Mouse (Mus musculus): ENCODE results near the gene Mok. TPM values are rescaled to one million over a fixed set of nuclear protein-coding genes. Genes with fewer than 3 reads are reported as not detected.
"Not testable (repeated sequence)": the region's sequence is repeated elsewhere in the genome, so short reads cannot be mapped to it uniquely, and the experiment has no call there.

Gene Mok
- polyA plus RNA-seq, 1 experiment from 2014 or later, result 4.8 TPM

DNA sequence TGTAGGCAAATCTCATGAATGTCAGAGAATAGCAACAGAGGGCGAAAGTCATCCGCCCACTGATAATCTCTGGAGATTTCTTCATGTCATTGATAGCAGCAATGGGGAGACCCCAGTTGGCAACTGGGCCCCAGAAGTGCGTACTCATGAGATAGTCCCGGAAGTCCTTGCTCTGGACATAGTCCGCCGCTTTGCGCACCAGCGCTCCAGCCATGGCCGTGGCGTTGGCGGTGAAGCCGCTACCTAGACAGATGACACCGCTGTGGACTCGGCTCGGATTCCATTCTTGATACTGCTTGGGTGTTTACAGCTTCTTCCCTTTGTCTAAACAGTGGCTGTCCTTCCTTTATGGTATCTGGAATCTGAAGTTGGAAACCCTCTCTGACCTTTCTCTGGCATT, 17.9 kb upstream of the Mok start:
- H3K79me2 ChIP-seq (ENCODE audit: inconsistent target), result peaks cover 54% of the 10 kb centered on the region; the same call in 1 of the 2 replicates
- 96% methylated on average over 12 of the region's 15 CpGs for WGBS (ENCODE audit: missing documents)
- H3K4me3 ChIP-seq (ENCODE audit: inconsistent target); H3K27ac ChIP-seq: not testable (repeated sequence)
- H3K36me3 ChIP-seq (ENCODE audit: inconsistent target), result peaks cover 36% of the 10 kb centered on the region

DNA sequence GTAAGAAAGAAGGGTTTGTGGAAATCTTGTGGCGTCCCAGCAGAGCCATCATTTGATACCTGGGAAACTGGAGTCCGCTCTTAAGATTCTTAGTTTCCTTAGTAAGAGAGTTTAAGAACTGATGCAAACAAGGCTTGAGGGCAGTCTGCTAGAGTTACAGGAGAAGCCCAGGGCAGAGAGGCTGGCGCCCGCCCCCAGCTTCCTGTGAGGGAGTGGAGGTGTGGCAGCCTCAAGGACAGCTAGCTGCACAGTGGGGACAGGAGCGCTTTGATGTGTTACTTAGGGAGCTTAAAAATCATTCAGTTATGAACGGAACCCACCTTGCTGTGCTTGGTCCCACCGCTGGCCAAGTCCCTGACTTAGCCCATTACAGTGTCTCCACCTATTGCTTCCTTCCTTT, 16.5 kb upstream of the Mok start:
- H3K27ac ChIP-seq, result no peak overlapping the region
- H3K36me3 ChIP-seq (ENCODE audit: inconsistent target), result peaks cover 29% of the 10 kb centered on the region
- H3K4me3 ChIP-seq (ENCODE audit: inconsistent target), result no peak overlapping the region
- peaks cover 68% of the 10 kb centered on the region; the same call in 1 of the 2 replicates for H3K79me2 ChIP-seq (ENCODE audit: inconsistent target)
- 47% methylated on average over 7 of the region's 7 CpGs for WGBS (ENCODE audit: missing documents)

DNA sequence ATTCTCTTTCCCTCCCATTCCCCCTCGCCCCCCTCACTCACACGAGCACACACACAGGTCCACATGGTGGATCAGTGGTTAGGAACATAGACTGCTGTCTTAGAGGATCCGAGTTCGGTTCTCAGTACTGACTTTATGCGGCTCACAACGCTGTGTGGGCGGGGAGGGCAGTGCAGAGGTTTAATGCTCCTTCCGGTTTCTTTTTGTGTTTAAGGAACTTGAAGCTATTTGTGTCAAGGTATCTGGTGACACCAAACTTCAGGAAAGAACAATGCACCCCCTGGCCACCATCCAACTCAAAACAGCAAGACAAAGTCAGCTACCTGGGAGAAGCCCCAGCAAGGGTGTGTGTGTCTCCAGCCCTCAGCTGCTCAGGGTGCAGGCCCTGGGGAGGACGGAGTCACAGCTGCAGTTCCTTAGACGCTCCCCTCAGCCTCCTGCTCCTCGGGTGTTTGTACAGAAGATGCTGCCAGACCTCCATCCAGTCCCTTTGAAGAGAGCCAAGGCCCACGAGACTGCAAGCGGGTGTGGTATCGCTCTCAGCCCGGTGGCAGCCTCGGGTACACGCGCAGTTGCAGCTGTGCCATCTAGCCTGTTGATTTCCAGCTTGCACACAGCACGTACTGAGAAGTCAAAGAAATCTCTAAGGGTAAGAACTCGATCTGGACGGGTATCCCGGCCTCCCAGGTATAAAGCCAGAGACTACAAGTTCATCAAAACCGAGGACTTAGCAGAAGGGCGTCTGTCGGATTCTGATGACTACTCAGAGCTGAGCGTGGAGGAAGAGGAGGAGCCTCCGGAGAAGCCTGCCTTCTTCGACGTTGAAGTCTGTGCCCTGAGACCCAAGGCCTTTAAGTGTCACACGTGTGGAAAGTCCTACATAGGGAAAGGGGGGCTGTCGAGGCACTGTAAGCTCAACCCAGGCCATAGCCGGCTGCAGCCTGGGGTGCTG, 14.3 kb upstream of the Mok start:
- H3K4me3 ChIP-seq (ENCODE audit: inconsistent target), result no peak overlapping the region
- H3K79me2 ChIP-seq (ENCODE audit: inconsistent target), result peaks cover 67% of the 10 kb centered on the region; the same call in 1 of the 2 replicates
- H3K36me3 ChIP-seq (ENCODE audit: inconsistent target), result 0 out of 2 replicates have a peak, but pooled peaks cover 11% of the 10 kb centered on the region
- H3K27ac ChIP-seq, result peak overlapping the region; percentile 38
- WGBS (ENCODE audit: missing documents), result 66% methylated on average over 31 of the region's 32 CpGs

DNA sequence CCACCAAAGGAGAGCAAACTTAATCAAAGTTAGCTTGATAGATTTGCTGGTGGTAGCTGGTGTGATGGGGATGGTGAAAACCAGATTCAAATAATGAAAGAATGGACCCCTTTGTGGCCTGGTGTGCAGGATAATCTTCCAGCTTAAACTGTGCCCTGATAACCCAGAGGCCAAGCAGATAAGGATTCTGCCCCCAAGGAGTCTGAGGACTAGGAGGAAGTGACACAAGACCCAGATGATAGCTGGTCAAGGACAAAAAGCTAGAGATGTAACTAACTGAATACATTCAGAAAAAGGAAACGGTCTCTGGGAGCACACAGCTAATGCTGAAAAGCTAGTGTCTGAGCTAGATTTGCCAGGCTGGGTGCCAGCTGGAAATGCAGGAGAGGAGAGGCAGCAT, 11.2 kb upstream of the Mok start:
- Histone ChIP-seq H3K27ac (peak overlapping the region; percentile 60), H3K36me3 (ENCODE audit: inconsistent target) (no peaks in the 10 kb centered on the region), H3K4me3 (ENCODE audit: inconsistent target) (no peak overlapping the region; the same call in 1 of the 2 replicates), H3K79me2 (ENCODE audit: inconsistent target) (peaks cover 48% of the 10 kb centered on the region; the same call in 1 of the 2 replicates)
- 19% methylated on average over 1 of the region's 1 CpGs for WGBS (ENCODE audit: missing documents)

DNA sequence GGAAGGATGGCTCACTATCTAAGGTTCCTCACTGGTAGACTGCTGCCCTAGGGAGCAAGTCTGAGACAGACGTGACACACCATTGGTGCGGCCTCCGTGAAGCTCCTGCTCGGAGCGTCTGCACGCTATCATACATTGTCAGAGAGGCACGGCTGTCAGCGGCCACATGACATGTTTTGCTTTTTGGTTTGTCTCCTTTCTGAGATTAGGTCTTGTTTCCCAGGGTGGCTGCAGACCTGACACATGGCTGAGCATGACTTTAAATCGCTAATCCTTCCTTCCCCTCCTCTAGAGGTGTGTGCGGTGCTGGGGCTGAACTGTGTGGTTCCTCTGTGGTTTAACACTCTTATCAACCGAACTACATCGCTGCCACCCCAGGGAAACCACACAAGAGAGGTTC, 10.7 kb upstream of the Mok start:
- WGBS (ENCODE audit: missing documents), result 5% methylated on average over 12 of the region's 12 CpGs
- H3K36me3 ChIP-seq (ENCODE audit: inconsistent target), result no peaks in the 10 kb centered on the region
- H3K27ac ChIP-seq, result peak overlapping the region; percentile 60
- peaks cover 43% of the 10 kb centered on the region; the same call in 1 of the 2 replicates for H3K79me2 ChIP-seq (ENCODE audit: inconsistent target)
- H3K4me3 ChIP-seq (ENCODE audit: inconsistent target), result peak overlapping the region; percentile 59

DNA sequence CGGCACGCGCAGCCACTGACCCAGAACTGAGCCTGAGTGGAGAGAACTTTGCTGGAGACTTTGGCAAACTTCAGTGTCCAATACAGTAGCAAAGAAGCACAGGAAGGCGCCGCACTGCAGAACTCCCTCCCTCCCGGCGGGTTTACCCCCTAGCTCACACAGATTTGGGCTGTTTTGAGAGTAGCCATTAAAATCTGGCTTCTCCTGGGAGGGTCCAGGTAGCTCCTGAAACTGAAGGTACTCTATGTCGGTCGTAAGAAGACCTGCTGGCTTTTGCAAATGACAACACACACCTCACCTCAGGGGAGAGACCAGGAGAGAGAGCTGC, 10.2 kb upstream of the Mok start:
- no peaks in the 10 kb centered on the region for H3K36me3 ChIP-seq (ENCODE audit: inconsistent target)
- peaks cover 38% of the 10 kb centered on the region; the same call in 1 of the 2 replicates for H3K79me2 ChIP-seq (ENCODE audit: inconsistent target)
- H3K4me3 ChIP-seq (ENCODE audit: inconsistent target), result peak overlapping the region; percentile 59
- H3K27ac ChIP-seq, result peak overlapping the region; percentile 60
- WGBS (ENCODE audit: missing documents), result 10% methylated on average over 9 of the region's 9 CpGs

DNA sequence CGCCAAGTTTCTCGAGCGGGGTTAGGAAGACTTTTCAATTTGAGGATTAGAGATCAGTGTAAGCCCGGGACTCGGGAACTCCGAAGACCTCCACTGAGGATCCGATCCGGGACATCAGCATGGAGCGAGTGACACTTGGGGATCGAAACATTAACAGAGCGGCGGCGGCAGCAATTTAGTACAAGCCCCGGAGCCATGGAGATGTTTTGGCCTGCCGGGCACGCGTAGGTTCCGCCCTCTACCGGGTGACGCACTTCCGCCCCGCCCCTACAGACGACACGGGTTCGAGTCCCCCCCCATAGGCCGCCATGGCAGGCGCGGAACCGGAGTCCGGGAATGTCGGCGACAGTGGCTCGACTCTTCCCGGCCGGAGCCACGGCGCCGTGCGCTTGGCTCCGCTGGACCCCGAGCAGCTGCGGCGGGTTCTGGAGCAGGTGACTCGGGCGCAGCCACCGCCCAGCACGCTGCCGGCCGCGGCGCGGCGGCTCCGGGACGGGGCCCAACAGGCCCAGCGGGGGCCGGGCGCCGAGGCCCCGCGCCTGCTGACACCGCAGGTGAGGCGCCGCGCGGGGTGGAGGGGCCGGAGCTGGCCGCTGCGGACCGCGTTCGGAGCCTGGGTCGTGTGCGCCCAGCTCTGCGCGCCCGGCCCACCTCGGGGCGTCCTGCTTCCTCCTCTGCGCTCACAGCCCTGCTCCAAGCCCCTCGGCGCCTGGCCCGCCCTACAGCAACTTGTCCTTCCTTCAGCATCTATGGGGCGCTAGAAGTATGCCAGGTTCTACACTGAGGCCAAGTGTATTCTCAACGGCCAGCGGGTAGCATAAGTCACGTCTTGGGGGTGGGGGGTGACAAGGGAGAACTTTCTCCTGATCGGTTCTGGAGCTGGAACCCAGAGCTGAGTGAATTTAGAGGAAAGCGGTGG, 9.5 kb upstream of the Mok start, which contains the start of gene Zfp839:
Gene Zfp839 (plus strand): TSS at position 244 of the 919 bp plus-strand sequence.
- Histone ChIP-seq H3K36me3 (ENCODE audit: inconsistent target) (no peaks in the 10 kb centered on the region), H3K79me2 (ENCODE audit: inconsistent target) (peaks cover 32% of the 10 kb centered on the region; the same call in 1 of the 2 replicates), H3K4me3 (ENCODE audit: inconsistent target) (peak within 1 kb of the TSS; percentile 59), H3K27ac (peak within 1 kb of the TSS; percentile 60)
- WGBS (ENCODE audit: missing documents), result under 1% methylated on average over 53 of the region's 89 CpGs

DNA sequence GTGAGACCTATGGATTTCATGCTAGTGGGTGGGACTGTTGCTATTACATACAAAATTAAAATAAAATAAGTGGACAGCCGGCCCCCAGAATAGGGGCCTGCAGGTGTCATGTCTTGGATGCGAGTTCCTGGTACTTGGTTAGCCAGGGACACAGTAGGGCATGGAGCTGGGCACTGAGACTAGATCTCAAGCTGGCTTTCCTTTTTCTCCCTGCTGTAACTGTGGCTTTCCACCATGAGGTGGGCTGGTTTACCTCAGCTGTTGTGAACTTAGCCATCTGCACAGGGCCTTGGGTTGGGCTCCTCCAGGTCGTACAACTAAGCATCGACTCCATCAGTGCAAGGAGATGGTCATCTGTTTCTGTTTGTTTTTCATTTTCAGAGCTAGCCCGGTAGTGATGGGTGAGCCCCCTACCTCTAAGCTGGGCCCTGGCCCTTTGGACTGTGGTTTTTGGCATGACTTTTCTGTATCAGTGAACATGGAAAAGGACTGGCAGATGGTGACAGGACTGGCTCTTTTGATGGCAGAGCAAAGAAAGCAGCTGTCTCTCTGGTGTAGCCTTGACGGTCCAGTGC, 5.5 kb upstream of the Mok start:
- Histone ChIP-seq H3K4me3 (ENCODE audit: inconsistent target) (peak overlapping the region; percentile 77), H3K27ac (no peak overlapping the region), H3K79me2 (ENCODE audit: inconsistent target) (peaks cover 4% of the 10 kb centered on the region; the same call in 1 of the 2 replicates), H3K36me3 (ENCODE audit: inconsistent target) (no peaks in the 10 kb centered on the region)
- WGBS (ENCODE audit: missing documents), result 88% methylated on average over 6 of the region's 6 CpGs

DNA sequence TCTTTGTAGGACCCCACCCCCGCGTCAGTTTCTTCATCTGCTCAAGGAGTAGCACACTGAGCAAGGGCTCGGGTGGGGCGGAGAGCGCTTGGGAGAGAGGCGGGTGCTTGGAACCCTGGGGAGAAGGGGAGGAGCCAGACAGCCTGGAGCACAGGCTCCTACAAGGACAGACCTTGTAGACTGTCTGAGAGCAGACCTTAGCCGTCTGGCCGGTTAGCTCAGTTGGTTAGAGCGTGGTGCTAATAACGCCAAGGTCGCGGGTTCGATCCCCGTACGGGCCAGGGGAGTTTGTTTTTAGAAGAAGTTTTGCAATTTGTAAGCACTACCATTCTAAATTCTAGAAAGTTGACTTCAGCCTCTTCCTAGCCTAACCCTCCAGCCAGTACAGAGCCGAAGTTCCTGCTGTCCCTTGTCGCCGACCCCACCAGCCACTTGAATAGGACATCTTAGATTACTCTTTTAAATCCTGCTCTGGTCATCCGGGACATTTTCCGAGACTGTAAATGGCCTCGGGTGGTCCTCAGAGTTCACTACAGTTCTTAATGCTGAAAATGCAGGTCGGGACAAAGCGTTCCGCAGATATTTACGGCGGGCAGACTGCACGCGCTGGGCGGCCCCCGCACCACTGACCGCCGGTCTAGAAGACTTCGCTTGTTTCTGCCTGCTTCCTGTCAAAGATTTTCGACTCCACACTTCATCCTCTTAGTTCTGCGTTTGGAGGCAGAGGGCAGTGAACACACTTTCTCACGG, 4.6 kb upstream of the Mok start:
- H3K36me3 ChIP-seq (ENCODE audit: inconsistent target), result no peaks in the 10 kb centered on the region
- H3K27ac ChIP-seq, result peak overlapping the region; percentile 84
- peak overlapping the region; percentile 77 for H3K4me3 ChIP-seq (ENCODE audit: inconsistent target)
- under 1% methylated on average over 35 of the region's 36 CpGs for WGBS (ENCODE audit: missing documents)
- no peaks in the 10 kb centered on the region for H3K79me2 ChIP-seq (ENCODE audit: inconsistent target)

DNA sequence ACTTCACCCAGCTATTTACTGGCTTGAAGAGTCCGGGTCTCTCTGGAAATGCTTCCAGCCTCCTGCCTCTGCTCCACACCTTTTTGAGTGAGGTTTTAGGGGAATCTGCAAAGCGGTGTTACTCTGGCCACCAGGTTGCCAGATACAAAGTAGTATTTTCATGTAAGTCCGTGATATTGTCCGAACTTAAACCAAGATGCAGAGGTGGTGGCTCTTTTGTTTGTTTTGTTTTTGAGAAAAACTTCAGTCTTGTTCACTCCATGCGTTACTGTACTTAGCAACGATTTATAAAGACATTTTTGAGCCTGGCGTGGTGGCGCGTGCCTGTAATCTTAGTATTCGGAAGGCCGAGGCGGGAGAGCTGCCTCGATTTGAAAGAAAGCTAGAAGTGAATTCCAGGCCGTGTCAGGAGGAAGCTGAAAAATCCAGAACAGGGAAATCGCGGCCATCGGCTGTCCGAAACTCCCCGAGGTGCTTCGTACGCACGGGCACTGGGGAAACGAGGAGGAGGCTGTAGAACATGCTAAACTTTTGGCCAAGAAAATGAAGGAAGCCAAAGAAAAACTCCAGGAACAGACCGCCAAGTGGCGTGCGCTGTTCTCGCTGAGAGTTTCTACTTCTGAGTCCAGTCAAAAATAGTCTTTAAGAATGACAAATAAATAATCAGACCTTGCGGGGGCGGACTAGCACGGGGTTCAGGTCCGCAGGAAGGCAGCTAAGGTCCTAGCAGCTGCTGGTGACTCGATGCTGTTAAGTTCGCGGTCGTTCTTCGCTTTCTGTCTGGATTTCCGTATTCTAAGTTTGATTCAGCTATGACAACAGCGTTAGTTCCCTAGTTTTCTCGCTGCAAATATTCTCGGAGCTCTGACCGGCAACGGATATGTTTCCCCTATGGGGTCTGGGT, 3.7 kb upstream of the Mok start:
- Histone ChIP-seq H3K4me3 (ENCODE audit: inconsistent target) (peak overlapping the region; percentile 77), H3K27ac (peak overlapping the region; percentile 84), H3K79me2 (ENCODE audit: inconsistent target) (no peaks in the 10 kb centered on the region), H3K36me3 (ENCODE audit: inconsistent target) (no peaks in the 10 kb centered on the region)
- 1% methylated on average over 42 of the region's 42 CpGs for WGBS (ENCODE audit: missing documents)

DNA sequence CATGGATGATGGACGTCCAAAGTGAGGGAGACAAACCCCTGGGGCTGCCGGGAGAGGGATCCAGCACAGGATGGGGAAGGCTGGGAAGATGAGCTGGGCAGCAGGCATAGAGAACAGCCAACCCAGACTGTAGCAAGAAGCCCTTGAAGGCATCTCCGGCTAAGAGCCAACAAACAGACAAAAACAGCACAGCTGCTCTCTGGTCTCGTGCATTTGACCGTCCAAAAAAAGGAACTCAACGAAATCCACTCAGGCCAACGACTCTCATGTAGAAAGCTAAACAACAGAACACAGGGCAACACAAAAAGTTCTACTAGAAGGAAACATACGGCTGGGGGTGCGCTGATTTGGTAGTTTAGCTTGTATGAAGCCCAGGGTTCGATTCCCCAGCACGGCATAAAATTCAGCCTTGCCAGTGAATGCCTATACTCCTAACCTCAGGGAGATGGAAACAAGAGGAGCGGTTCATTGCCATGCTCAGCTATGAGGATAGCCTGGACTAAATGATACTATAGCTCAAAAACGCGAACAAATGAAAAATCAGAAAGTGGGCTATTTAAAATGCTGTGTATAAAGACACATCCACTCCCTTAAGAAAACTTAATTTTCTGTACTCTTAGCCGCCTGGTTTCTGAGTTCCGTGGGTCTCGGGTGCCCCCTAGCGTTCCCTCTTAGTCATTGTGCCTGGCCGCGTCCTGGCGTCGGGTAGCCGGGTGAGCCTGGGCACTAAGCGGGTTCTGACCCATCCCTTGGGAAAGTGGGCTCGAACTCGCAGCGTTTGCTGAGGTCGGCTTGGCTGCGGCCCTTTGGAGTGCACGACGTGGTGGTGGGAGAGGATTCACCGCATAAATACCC, 2.7 kb upstream of the Mok start:
- WGBS (ENCODE audit: missing documents), result 10% methylated on average over 32 of the region's 32 CpGs
- Histone ChIP-seq H3K27ac (peak overlapping the region; percentile 84), H3K36me3 (ENCODE audit: inconsistent target) (no peaks in the 10 kb centered on the region), H3K79me2 (ENCODE audit: inconsistent target) (no peaks in the 10 kb centered on the region), H3K4me3 (ENCODE audit: inconsistent target) (peak overlapping the region; percentile 77)

DNA sequence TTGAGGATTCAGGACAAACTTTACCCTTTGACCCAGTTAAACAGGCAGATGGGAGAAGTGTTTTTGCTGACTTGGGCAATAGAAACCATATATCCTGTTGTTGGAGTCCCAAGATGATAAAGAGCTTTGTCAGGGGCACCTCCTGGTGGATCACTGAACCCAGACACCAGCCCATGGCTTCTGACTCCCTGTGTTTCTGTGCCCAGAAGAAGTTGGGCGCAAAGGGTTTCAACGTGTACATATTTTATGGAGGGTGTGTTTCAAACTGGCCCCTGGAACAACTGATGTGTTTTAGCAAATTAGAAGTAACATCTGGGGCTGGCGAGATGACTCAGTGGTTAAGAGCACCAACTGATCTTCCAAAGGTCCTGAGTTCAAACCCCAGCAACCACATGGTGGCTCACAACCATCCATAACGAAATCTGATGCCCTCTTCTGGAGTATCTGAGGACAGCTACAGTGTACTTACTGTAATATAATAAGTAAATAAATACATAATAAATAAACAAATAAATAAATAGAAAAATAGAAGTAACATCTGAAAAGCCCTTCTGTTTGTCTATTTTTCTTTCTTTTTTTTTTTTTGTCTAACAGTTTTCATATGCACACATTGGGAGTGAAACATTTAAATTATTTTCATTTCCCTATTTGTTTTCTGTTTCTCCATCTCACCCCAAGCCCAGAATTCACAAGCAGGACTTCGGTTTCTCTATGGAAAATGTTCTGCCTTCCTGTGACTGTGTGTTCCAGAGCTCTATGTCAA, 1.2 kb upstream of the Mok start:
- 71% methylated on average over 5 of the region's 5 CpGs for WGBS (ENCODE audit: missing documents)
- Histone ChIP-seq H3K4me3 (ENCODE audit: inconsistent target) (no peak overlapping the region), H3K36me3 (ENCODE audit: inconsistent target) (no peaks in the 10 kb centered on the region), H3K27ac (peak overlapping the region; percentile 84), H3K79me2 (ENCODE audit: inconsistent target) (no peaks in the 10 kb centered on the region)
